7 mouse cellular contexts compared by ENCODE assay signal in genomic region chr2:74578146-74578842, GRCm38 (mm10). TPM values are rescaled to one million over a fixed set of nuclear protein-coding genes. Genes with fewer than 3 reads are reported as not detected.
DNase-seq lines count a peak whose midpoint lies in the region; ATAC-seq and TF ChIP-seq lines count a peak whose summit lies in the region.

No protein-coding gene starts in this region.

- peak overlapping the region; percentile 72 for H3K9ac ChIP-seq in CH12.LX (ENCODE audit: insufficient read depth, low read depth)
- peak overlapping the region; percentile 99 for H3K9ac ChIP-seq in heart, embryonic 12.5 days
- H3K9ac ChIP-seq in lung, postnatal 0 days (replicated peaks; ENCODE audit: low read depth): peak overlapping the region; percentile 85

- TF ChIP-seq CTCF in CH12.LX (conservative IDR thresholded peaks at IDR 0.05 in 1 of 2, IDR thresholded peaks at IDR 0.05 in 1 of 2; ENCODE audit: low read depth in 2 of 2, low read length in 2 of 2) (no peak), Patski (IDR thresholded peaks at IDR 0.05) (no peak)
- TF ChIP-seq CTCF in lung, postnatal 0 days (IDR thresholded peaks at IDR 0.05): no peak

- TF ChIP-seq EP300 in CH12.LX (IDR thresholded peaks at IDR 0.05; ENCODE audit: low read length): no peak
- TF ChIP-seq EP300 in lung, postnatal 0 days (IDR thresholded peaks at IDR 0.05): no peak

- in situ Hi-C loops in CH12.LX (cut with MboI; ENCODE audit: low pct_ligation_motif_present, low pct_unique_long_range_greater_than_20kb, low sequenced_read_pairs) (no loop called here), Patski (cut with MboI; ENCODE audit: low pct_unique_long_range_greater_than_20kb) (no loop called here)

- no peak for TF ChIP-seq RAD21 in CH12.LX (IDR thresholded peaks at IDR 0.05; ENCODE audit: low read depth, low read length)

- CTCF ChIA-PET in Patski (lab: Charles Lee): no interaction called here

- peak overlapping the region; percentile 10; the same call in 1 of the 2 replicates for H3K27ac ChIP-seq in CH12.LX (ENCODE audit: insufficient read depth, low read depth)
- peak overlapping the region; percentile 94 for H3K27ac ChIP-seq in heart, embryonic 12.5 days (ENCODE audit: poor library complexity, severe bottlenecking)
- peak overlapping the region; percentile 74 for H3K27ac ChIP-seq in lung, postnatal 0 days (ENCODE audit: low read length)

- H3K27me3 ChIP-seq in CH12.LX (replicated peaks) (no peaks in the 10 kb centered on the region), Patski (peaks cover 1% of the 10 kb centered on the region)
- no peaks in the 10 kb centered on the region for H3K27me3 ChIP-seq in heart, embryonic 12.5 days (replicated peaks)
- no peaks in the 10 kb centered on the region for H3K27me3 ChIP-seq in lung, postnatal 0 days (replicated peaks; ENCODE audit: insufficient read depth, low read length)

- H3K36me3 ChIP-seq in CH12.LX (replicated peaks in 1 of 2; ENCODE audit: control insufficient read depth in 1 of 2, insufficient read depth in 1 of 2, low read length in 1 of 2): no peaks in the 10 kb centered on the region
- H3K36me3 ChIP-seq in heart, embryonic 12.5 days: no peaks in the 10 kb centered on the region
- no peaks in the 10 kb centered on the region for H3K36me3 ChIP-seq in lung, postnatal 0 days (ENCODE audit: insufficient read depth, low read length)

- under 1% methylated on average over 55 of the region's 55 CpGs for WGBS in heart, embryonic 12.5 days
- 1% methylated on average over 53 of the region's 55 CpGs for WGBS in lung, postnatal 0 days

- peak overlapping the region; percentile 97 for H3K4me2 ChIP-seq in CH12.LX (ENCODE audit: insufficient read depth, low read depth, poor library complexity, severe bottlenecking)
- peak overlapping the region; percentile 96 for H3K4me2 ChIP-seq in heart, embryonic 12.5 days
- peak overlapping the region; percentile 92 for H3K4me2 ChIP-seq in lung, postnatal 0 days (replicated peaks; ENCODE audit: low read depth, low read length)

- ATAC-seq in Patski: peak; percentile 76
- ATAC-seq in heart, embryonic 12.5 days (ENCODE audit: insufficient number of reproducible peaks, low FRiP score): peak; percentile 73
- ATAC-seq in lung, postnatal 0 days: peak; percentile 81

- dilution Hi-C loops in CH12.LX (cut with MboI; ENCODE audit: extremely low pct_ligation_motif_present, extremely low pct_unique_long_range_greater_than_20kb, low sequenced_read_pairs): no loop called here

- POLR2A ChIA-PET in Patski (lab: Charles Lee): interaction anchor here (0.8 kb wide), 1 partner anchor 20 kb away, joined by 3 read pairs; no protein-coding TSS in a partner anchor

- no peaks in the 10 kb centered on the region for H3K9me3 ChIP-seq in CH12.LX (replicated peaks; ENCODE audit: low read length)
- no peaks in the 10 kb centered on the region for H3K9me3 ChIP-seq in heart, embryonic 12.5 days (replicated peaks)
- no peaks in the 10 kb centered on the region for H3K9me3 ChIP-seq in lung, postnatal 0 days (ENCODE audit: low read length)

- DNase-seq in CH12.LX (ENCODE audit: extremely low read depth): peak; percentile 39
- no peak for DNase-seq in Patski (ENCODE audit: low read depth, low spot score)
- DNase-seq in embryo, embryonic 9.5 days (ENCODE audit: extremely low spot score): peak; percentile 33
- DNase-seq in kidney, postnatal 10 days: peak; percentile 56
- peak; percentile 40 for DNase-seq in lung, postnatal 0 days (ENCODE audit: low spot score)
- peak; percentile 51 for DNase-seq in retina, embryonic 14.5 days (ENCODE audit: low spot score)

- H3K79me2 ChIP-seq in CH12.LX (replicated peaks; ENCODE audit: control insufficient read depth, extremely low read depth, insufficient read depth, poor library complexity, severe bottlenecking): peaks cover 14% of the 10 kb centered on the region

- peak overlapping the region; percentile 68 to 95 (median 91) for H3K4me3 ChIP-seq in CH12.LX (replicated peaks in 1 of 3; ENCODE audit: low read depth in 2 of 3, low read length in 2 of 3, poor library complexity in 1 of 3)
- H3K4me3 ChIP-seq in heart, embryonic 12.5 days: peak overlapping the region; percentile 100
- peak overlapping the region; percentile 81 for H3K4me3 ChIP-seq in lung, postnatal 0 days (ENCODE audit: low read depth, low read length)

- no peak for TF ChIP-seq POLR2A in CH12.LX (IDR thresholded peaks at IDR 0.05; ENCODE audit: low read depth, low read length)

- peaks cover 0 to 15% of the 10 kb centered on the region in 2 experiments; a peak in 2 of 4 replicates for H3K4me1 ChIP-seq in CH12.LX (ENCODE audit: control insufficient read depth in 1 of 2, insufficient read depth in 2 of 2)
- peaks cover 11% of the 10 kb centered on the region for H3K4me1 ChIP-seq in heart, embryonic 12.5 days (replicated peaks)
- peaks cover 10% of the 10 kb centered on the region; the same call in 1 of the 2 replicates for H3K4me1 ChIP-seq in lung, postnatal 0 days (ENCODE audit: insufficient read depth, low read depth, low read length)

TF ChIP-seq in CH12.LX, 34 proteins besides CTCF, POLR2A, EP300 and RAD21:
- no peak for TF ChIP-seq USF1 (IDR thresholded peaks at IDR 0.05; ENCODE audit: low read depth, low read length)
- TF ChIP-seq SMC3 (IDR thresholded peaks at IDR 0.05; ENCODE audit: low read depth, low read length): no peak
- no peak for TF ChIP-seq ZNF384 (IDR thresholded peaks at IDR 0.05; ENCODE audit: low read depth, low read length)
- TF ChIP-seq UBTF (IDR thresholded peaks at IDR 0.05; ENCODE audit: low read depth, low read length): no peak
- peak; percentile 59 for TF ChIP-seq MXI1 (IDR thresholded peaks at IDR 0.05; ENCODE audit: low read depth, low read length)
- TF ChIP-seq MYC (IDR thresholded peaks at IDR 0.05; ENCODE audit: low read depth, low read length): no peak
- TF ChIP-seq PAX5 (IDR thresholded peaks at IDR 0.05; ENCODE audit: low read length): no peak
- TF ChIP-seq CHD2 (IDR thresholded peaks at IDR 0.05; ENCODE audit: low read length): no peak
- TF ChIP-seq ZKSCAN1 (IDR thresholded peaks at IDR 0.05; ENCODE audit: borderline replicate concordance, low read depth, low read length): no peak
- TF ChIP-seq SIN3A (IDR thresholded peaks at IDR 0.05; ENCODE audit: low read length): no peak
- TF ChIP-seq RCOR1 (conservative IDR thresholded peaks at IDR 0.05; ENCODE audit: low read depth, low read length): 0 out of 2 replicates have a peak, but pooled peaks have one; percentile 9
- no peak for TF ChIP-seq TCF12 (IDR thresholded peaks at IDR 0.05; ENCODE audit: low read depth, low read length)

RNA-seq across cellular contexts. Expression of gene Lnpk, which starts 0.9 kb away (rescaled TPM):
- 21.1 and 21.2 TPM in 2 replicates for total RNA-seq in CH12.LX (2012; rRNA removed)
- 51.7 and 61.1 TPM in 2 replicates for total RNA-seq in CH12.LX (2014; rRNA removed)
- polyA plus RNA-seq in CH12.LX (2012; ENCODE audit: insufficient read length, low read depth): 32.9 and 37.1 TPM in 2 replicates
- polyA plus RNA-seq in Patski (2021): 18.5 TPM
- polyA plus RNA-seq in heart, embryonic 12.5 days (2016; fragmentation: Nextera tagmentation; extraction: Ambion mirVana): 28.0 and 30.6 TPM in 2 replicates
- polyA plus RNA-seq in lung, postnatal 0 days (2015; fragmentation: Nextera tagmentation; extraction: Ambion mirVana): 10.6 and 13.3 TPM in 2 replicates

Comparison
In these comparisons a context has a peak if more than half of its experiments do, and no peak if none do; other contexts are left out.
1. H3K27ac ChIP-seq: peak in every context shown above with its lines; median percentile 94 in heart, embryonic 12.5 days; 74 in lung, postnatal 0 days; 10 in CH12.LX.